Mouse (Mus musculus): ENCODE measurements around the gene Apol8.

GRCm38 (mm10) chr15:77760037-77760436, 3.2 kb upstream of the Apol8 start:
- TF ChIP-seq CTCF (IDR thresholded peaks at IDR 0.05; ENCODE audit: insufficient read depth, low read length) (no peak), POLR2A (IDR thresholded peaks at IDR 0.05; ENCODE audit: borderline replicate concordance, extremely low read depth, low read depth, low read length) (no peak)

All from lung, adult 2 months (tissue).